Mouse (Mus musculus) adrenal gland, postnatal 10 days (tissue): ENCODE results near the gene Lsg1. TPM values are rescaled to one million over a fixed set of nuclear protein-coding genes. Genes with fewer than 3 reads are reported as not detected.

Experiments used
- DNase-seq: peaks from one replicate; pipeline ENCODE4 v3.0.0; 2021; ENCODE audit warnings: mixed read lengths
- total RNA-seq, 2 experiments: library from RNA; stranded (reverse); gene quantifications; 2 replicates each; pipeline ENCODE4 v1.2.3; 2021

Gene Lsg1
- total RNA-seq, 2 experiments from 2014 or later, result 34.4 to 35.2 TPM

DNA sequence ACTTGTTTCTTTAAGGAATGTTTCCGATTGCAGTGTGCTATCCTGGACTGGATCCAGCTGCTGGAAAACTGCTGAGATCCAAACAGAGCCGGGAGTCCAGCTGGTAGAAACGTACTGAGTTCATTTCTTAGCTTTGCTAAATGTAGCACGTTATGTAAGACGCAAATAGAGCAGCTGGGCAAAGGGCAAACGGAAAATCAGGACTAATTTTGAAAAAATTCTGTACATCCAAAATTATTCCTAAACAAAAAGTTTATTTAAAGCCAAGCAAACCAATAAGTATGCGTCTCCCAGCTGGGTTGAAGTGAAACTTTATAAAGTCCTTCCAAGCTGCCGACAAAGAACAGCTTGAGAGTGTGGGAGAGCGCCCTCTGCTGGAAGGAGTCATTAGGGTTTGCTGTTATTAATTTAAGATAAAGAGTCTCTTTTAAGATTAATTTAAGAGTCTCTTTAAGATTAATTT is 67.0 kb downstream of the Lsg1 start:
- peak; percentile 88 for DNase-seq

DNA sequence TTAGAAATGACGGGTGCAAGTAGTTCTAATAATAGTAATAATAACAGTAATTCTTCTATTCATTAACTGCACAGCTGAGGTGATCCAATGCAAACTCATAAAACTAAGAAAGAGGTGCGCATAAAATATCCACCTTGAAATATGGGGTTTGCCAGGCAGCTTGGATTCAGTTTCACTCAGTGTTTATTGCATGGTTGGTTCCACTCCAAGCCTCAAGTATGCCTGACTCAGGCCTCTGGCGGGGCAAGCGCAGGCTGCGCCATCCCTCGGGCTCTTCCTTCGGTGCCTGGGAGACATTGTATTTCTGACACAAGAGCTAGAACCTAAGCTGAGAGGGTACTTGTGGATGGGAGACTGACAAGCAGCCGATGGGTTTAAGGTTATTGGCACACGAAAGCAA is 68.8 kb downstream of the Lsg1 start:
- DNase-seq, result no peak

DNA sequence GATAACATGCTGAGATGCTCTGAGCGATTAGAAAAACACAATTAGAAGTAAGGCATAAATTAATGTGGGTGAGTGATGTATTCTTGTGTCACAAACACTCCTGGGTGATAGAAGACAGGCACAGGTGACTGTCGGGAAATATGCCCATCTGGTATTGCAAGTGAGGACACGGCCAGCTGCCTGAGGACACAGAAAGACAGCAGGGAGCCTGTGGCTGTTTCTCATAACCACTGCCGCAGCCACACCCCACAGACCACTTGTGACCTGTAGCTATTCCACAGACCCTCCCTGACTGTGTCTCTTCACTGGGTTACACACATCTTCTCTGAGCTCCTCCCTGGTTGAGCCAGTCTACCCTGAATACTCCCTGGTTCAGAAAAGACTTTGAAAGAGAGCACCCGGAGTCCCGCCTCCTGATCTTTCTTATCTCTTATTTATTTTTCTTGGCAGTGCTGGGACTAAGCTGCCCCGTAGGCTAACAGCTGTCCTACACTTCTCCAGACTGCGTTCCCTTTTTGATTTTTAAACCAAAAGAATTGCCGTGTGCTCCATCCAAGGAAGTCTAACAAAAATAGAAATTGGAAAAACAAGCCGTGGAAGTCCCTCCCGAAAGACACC is 69.6 kb downstream of the Lsg1 start:
- peak; percentile 42 for DNase-seq

DNA sequence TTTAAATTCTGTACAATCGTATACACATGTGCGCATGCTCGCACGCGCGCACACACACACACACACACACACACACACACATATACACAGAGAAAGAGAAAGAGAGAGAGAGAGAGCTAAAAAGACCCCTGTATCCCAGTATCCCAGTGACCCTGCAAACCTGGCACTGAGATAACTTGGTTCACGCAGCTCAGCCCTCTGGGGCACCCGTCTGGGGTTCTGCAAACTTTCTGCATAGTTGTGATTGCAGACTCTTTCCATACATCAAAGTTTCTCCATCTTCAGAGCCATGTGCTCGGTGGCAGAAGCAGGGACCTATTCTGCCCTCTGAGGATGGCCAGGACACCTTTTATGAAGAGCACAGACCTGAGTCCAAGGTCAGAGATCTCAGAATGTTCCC is 70.4 kb downstream of the Lsg1 start:
- DNase-seq, result no peak

DNA sequence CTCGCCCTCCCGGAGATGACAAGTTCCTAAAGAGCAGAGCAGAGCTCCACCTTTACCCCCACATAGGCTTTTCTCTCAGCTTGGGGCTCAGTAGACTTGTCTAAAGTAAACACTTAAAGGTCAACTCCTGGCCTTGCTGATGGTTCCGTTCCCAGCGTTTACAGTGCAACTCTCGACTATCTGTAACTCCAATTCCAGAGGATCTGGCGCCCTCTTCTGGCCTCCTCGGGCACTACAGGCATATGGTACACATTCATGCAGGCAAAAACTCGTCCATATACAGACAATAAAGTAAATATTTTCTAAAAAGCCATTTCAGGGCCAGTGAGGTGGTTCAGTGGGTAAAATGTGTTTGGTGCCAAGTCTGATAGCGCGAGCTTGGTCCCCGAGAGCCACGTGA is 72.0 kb downstream of the Lsg1 start:
- DNase-seq, result peak; percentile 48

DNA sequence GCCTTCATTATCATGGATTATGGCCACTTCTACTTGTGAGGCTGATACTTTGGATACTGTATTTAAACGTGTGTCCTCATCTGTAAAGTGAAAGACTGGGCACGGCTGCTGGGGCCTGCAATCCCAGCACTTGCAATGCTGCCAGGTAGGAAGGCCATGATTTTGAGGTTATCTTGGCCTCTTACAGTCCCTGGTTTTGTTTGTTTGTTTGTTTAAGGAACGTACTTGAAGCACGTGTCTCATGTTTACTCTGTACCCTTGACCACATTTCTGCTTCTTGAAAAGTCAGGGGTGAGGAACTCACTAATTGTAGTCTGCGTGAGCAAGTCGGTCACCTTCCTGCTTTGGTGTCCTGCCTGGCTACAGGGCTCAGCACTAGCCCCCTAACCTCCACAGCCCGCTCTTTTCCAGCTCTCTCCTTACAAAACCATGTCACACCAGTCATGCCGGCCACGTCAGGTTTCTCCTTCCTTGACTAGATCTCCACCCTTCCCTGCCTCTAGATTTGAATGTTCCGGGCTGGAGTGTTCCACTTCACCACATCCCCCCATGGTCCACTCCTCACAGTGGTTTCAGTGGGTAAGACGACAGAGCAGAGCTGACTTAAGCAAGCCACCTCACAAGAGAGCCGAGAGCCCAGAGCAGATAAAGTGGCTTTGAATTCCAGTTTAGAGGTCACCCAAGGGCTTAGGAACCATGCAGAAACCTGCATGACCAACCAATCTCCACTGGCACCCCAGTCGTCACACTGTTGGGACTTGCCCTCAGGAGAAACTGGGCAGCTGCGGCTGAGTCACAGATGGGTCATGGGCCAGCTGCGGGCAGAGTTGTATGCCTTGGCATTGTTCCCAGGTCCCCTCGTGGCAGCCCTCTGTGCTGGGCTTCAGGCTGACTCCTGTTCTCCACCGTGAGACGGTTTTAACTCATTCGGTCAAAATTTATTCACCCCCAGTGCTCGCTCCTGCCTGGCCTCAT is 74.1 kb downstream of the Lsg1 start:
- peak; percentile 79 for DNase-seq

DNA sequence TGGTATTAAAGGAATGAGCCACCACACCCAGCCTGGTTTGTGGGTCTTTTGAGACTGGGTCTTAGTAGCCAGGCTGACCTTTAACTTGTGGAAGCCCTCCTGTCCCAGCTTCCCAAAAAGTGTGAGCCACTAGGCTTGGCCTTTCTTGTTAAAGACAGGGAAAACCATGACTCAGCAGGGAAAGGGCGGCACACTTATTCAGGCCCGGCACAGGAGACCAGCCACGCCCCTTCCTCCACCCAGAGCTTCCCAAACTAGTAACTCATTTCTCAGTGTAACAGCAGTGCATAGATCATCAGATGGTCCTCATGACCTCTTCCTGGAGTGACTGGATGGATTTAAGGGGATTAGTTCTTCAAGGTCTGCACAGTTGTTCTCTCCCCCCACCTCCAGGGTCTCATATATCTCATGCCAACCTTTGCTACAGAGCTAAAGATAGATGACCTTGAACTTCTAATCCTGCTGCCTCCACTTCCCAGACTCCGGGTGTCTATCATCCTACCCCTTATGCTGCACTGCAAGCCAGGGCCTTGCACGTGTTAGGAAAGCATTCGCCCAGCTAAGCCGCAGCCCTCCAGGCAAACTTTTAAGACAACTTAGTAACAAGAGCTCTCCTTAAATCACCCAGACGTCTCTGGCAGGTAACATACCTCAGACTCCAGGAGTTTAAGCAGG is 74.9 kb downstream of the Lsg1 start:
- peak; percentile 72 for DNase-seq

DNA sequence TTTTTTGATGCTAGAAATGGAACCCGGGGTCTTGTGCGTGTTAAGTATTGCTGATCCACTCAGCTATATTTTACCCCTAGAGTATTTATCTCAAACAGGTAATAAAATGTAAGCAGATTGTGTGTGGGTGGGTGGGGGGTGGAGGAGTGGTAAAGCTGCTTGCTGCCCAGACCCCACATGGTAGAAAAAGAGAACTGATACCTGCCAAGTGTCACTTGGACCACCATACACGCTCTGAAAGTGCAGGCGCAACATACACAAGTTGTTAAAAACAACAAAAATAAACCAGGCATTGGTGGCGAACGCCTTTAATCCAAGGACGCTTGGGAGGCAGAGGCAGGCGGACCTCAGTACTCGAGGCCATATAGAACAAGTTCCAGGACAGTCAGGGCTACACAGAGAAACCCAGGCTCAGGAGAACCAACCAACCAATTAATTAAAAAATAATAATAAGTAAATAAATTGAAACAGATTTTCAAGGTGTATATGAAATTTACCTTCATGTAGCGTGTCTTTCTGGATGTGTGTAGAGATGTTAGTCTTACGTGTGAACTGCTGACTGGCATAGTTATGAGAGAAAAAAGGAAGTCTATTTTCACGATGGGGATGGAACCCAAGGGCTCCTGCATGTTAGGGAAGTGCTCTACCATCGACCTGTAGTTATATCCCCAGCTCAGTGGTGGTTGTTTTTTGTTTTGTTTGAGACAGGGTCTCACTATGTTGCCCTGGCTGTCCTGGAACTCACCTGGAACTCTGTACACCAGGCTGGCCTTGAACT is 75.6 kb downstream of the Lsg1 start:
- DNase-seq, result no peak

DNA sequence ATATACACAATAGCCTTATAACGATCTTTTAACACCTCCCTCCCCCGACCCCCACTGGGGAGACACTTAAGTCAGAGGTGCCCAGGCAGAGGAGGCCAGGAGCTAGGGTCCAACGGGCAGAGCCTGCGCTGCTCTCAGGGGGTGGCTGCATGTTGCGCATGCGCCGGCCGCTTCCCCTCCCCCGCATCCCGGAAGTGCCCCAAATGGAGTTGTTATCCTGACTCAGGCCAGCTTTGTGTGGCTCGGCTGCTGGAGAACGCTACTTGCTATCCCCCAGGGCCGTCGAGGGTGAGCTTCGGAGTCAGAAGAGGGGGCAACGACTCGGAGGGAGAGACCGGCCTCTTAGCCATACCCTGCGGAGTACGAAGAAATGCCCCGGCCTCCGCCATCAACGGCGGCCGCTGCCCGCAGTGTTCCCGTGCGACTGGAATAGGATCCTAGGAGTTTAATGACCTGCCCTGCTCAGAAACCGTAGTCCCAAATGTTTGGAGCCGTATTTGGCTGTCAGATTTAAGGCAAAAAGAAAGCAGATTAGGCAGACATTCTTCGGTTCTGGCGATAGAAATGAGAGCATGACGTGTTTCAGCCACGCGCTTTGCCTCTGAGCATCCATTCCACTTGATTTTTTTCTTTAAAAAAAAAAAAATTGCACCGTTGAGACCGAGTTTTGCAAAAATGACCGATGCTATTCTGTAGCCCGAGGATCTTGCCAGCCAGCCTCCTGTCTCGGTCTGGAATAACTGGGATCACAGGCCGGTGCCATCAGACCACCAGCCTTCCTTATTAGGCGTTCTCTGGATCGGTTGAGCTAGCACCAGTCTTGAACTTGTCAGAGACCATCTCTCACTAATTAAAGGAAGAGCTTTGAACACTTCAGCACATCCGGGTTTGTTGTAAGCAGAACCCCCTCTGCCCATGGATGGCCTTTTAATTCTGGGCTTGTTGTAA is 76.6 kb downstream of the Lsg1 start:
- peak; percentile 92 for DNase-seq

Other genes starting within 250 kb of the Lsg1 start
- 10 to 100 TPM; 85.2 to 92.0 TPM for gene Atp13a3, start 181.6 kb downstream of the Lsg1 start, total RNA-seq
- gene Tmem44, start 36.8 kb downstream of the Lsg1 start, total RNA-seq, result 1 to 10 TPM; 6.4 to 9.7 TPM
- 10 to 100 TPM; 37.4 to 47.7 TPM for gene Fam43a, start 12.1 kb upstream of the Lsg1 start, total RNA-seq